Mouse (Mus musculus): ENCODE results near the gene Slc25a35.
"Not testable (repeated sequence)": the region's sequence is repeated elsewhere in the genome, so short reads cannot be mapped to it uniquely, and the experiment has no call there.

Slc25a35 gene

DNA sequence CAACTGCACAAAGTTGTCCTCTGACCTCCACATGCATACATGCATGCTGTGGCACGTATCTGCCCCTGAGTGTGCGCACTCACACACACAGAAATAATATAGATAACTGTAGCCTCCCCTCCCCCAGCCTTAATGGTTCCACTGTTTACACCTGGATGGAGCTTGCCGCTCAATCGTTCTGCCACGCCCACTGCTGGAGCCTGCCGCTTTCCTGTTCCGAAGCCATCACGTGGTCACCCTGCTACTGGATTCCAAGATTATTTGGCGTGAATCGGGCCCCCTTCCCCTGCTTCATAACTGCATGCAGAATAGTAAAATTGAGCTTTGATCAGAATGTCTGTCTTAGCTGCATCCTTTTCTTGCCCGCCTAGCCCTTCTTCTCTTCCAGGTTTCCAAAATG is 5.8 kb upstream of the Slc25a35 start:
- not testable (repeated sequence) for DNase-seq (ENCODE audit: low spot score)

- DNase-seq (ENCODE audit: low spot score) = no peak
Measured at GRCm38 (mm10) chr11:68963405-68963804, 4.5 kb upstream of the Slc25a35 start.

DNA sequence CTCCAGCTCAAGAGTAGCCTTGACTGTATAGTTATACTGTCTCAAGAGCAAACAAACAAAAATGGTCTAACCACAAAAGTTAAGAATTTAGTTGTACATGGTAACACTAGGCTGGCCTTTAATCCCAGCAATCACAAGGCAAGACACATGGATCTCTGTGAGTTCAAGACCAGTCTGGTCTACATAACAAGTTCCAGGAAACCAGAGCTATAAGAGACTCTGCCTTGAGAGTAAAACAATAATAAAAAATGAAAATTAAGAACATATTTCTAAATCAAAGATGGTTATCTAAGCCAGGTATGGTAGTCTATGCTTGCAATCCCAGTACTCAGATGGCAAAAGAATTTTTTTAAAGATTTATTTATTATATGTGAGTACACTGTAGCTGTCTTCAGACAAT is 2.9 kb upstream of the Slc25a35 start:
- DNase-seq (ENCODE audit: low spot score) = no peak

GRCm38 (mm10) chr11:68965845-68966244 is 2.1 kb upstream of the Slc25a35 start:
- DNase-seq (ENCODE audit: low spot score) = peak; percentile 42

DNA sequence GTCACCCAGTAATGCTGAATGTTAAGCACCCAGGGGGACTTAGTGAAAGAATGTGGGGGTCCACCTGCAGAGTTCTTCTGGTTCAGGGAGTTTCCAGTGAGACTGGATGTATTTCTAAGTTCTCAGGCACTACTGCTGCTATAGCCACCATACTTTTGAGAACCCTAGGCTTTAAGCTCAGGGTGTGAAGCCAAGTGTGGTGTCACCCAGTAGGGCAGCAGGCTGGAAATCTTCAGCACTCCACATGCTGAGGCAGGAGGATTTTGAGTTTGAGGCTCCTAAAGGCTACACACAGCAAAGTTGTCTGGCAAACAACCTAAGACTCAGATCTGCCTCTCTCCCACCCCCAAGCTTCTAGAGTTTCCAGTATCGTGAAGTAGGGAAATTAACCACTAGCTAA is 1.4 kb upstream of the Slc25a35 start:
- no peak for DNase-seq (ENCODE audit: low spot score)

- no peak for DNase-seq (ENCODE audit: low spot score)
Measured at GRCm38 (mm10) chr11:68968752-68969151, 821 bp downstream of the Slc25a35 start.

DNA sequence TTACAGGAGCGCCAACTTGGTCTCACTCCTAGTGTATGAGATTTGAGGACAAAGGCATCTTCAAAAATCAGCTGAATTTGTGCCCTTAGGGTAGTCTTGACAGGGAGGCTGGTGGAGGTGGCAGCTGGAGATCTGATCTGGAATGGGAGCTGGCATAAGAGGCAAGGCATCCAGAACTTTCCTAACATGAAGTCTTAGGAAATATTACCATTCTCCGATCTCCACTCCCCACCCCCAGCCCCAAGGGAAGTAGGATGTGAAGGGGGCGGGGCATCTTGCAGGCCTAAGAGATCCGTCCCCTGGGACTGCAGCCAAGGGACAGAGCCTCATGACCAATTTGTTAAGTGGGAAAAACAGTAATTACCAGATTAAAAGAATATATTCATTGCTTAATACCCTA is 2.3 kb downstream of the Slc25a35 start:
- DNase-seq (ENCODE audit: low spot score) = no peak

DNA sequence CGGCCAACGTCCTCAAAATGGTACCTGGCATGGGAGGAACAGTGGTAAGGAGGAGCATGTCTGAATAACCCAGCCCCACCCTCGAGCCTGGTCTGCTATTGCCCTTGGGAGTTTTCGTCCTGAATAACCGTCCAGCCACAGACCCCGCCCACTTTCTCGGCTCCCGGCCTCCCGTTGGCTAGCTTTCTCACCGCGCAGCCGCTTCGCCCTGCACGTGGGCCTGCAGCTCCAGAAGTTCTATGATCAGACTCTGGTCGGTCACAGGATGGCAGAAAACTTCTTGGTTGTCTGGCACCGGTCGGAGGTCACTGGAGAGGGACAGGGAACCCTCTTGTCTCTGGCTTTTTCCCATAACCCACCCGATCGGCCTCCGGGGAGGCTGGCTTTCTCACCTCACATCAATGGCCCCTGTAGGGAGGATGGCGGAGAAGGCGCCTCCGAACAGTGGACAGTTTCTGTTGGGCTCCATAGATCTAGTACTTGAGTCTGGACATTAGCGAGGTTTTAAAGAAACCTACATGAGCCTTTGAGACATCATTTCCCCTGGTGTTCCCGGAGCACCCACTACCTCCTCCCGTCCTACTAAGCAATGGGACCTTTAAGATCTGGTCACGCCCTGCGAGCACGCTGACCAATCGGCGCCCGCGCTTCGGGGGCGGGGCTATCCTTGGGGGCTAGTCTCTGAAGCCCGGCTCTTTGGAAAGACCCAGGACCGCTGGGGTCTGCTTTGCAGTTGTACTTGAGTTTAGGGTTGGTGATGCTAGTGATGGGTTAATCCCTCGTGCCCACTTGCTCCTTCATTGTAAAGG is 5.5 kb downstream of the Slc25a35 start:
- DNase-seq (ENCODE audit: low spot score) = peak; percentile 72

DNA sequence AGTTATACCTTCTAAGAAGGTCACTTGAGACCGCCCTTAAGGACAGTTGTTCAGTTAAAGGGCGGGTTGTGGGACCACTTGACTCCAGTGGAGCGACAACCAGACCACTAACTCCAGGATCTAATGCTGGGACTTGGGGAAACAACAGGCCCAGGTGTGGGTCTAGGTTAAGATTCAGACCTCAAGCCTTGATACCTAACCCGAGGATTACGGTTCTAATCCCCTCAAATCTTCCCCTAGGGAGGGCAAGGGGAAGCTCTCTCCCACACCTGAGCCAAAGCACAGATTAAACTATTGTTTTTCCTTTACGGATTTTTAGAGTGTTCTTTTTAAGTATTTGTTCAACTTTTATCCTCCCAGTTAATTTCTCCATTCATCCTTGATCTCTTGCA is 6.1 kb downstream of the Slc25a35 start:
- DNase-seq (ENCODE audit: low spot score) = no peak

DNA sequence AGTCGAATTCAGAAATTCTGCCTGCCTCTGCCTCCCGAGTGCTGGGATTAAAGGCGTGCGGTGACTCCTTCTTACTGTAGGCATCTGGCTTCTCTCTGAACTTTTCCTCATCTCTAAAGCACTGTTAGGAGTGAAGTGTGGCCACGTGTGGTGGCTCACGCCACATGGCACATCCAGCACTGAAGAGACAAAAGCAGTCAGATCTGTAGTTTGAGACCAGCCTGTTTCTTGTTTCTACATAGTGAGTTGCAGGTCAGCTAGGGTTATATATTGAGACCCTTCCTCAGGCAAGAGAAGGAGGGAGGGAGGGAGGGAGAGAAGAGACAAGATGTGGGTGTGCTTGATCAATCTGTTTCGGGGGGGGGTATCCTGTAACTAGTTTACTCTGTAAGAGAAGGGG is 7.2 kb downstream of the Slc25a35 start, which contains the start of gene Rangrf:
Gene Rangrf (minus strand): TSS at position 101 of the 400 bp plus-strand sequence.
- DNase-seq (ENCODE audit: low spot score) = no peak

DNA sequence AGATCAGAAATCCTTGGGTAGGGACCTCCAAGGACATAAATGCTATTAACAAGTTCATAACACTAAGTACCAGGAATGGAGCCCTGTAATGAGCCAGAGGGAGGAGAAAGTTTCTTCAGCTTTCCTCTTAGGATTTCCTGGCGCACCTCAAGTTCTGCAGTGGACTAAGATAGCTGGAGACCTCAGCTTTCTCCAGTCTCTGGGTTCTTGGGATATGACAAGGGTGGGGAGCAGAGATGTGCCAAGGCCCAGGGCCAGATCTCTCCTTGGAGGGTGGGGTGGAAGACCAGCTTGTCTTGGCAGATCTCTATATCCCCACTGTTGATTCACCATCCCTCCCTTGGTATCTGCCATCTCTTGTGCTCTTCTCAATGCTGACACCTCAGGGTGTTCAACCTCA is 7.7 kb downstream of the Slc25a35 start:
- DNase-seq (ENCODE audit: low spot score) = no peak

- no peak for DNase-seq (ENCODE audit: low spot score)
Measured at GRCm38 (mm10) chr11:68979320-68979733, 11.4 kb downstream of the Slc25a35 start.

GRCm38 (mm10) chr11:68980919-68981318 is 13.0 kb downstream of the Slc25a35 start:
- no peak for DNase-seq (ENCODE audit: low spot score)

DNA sequence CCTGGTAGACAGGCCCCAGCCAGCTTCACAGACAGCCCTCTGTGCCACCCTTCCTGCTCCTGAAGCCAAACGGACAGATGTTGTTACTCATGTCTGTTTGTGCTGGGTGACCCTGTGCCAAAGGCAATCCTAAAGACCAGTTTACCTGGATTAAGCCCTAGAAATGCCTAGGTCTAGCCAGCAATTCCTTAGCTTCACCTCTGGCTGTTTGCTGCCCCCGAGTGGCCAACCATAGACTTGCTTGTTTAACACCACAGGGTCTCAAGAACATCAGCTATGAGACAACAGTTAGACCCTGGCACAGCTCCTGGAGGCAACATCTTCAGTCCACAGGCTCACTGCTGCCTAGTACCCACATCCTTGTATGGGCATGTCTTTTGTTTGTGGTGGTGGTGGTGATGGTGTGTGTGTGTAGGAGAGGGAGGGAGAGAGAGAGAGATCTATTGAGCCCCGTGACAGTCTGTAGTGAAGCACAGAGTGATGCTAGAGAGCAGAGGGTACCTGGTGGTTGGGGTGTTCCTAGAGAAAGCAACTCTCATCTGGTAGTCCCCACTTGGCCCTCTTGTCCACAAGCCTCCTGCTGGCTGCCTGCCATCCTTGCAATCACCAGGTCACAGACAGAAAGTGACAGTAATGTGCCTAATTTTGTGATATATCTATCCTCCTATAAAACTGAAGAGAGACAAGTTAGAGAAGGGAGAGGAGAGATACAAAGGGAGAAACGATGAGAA is 14.9 kb downstream of the Slc25a35 start:
- peak; percentile 77 for DNase-seq (ENCODE audit: low spot score)

DNA sequence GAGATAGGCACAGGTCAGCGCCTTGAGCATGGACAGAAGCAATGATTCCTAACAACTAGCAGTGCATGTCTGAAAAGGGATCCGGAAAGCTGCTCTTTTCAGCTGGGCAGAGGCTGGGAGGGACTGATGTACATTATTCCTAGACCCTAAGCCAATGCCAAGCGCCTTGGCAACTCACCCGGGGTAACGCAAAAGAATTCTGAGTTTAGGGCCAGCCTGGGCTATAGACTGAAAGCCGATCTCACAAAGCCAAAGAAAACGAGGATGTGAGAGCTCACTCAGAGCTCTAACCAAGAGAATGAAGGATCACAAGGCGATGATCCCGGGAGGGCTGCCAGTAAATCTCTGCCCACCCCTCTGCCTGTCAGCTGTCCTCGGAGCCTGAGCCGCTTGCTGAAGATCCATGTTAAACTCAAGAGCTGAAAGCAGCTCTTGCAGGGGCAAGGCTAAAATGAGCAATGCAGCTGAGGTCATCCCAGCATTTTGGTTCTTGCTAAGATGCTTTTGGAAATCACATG is 19.5 kb downstream of the Slc25a35 start:
- DNase-seq (ENCODE audit: low spot score) = no peak

- DNase-seq (ENCODE audit: low spot score) = no peak
Measured at GRCm38 (mm10) chr11:68988341-68988740, 20.4 kb downstream of the Slc25a35 start.

DNA sequence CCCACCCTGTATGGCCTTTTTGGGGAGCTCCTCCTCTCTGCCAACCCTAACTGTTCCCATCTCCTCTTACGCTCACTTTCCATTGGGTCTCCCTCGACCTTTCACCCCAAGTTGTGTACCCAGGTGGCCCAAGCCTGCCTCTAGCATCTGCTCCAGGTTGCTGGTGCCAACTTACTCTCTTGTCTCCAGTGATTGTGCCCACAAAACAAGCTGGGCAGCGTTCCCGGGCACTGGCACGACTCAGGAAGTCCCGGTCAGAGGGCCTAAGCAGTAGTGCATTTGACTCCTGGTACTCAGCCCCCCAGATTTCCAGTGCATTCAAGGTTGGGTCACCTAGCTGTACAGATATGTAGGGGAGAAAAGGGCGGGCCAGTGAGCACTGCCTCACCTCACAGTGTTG is 25.2 kb downstream of the Slc25a35 start:
- no peak for DNase-seq (ENCODE audit: low spot score)

GRCm38 (mm10) chr11:68994377-68994776 is 26.4 kb downstream of the Slc25a35 start:
- DNase-seq (ENCODE audit: low spot score) = no peak

DNA sequence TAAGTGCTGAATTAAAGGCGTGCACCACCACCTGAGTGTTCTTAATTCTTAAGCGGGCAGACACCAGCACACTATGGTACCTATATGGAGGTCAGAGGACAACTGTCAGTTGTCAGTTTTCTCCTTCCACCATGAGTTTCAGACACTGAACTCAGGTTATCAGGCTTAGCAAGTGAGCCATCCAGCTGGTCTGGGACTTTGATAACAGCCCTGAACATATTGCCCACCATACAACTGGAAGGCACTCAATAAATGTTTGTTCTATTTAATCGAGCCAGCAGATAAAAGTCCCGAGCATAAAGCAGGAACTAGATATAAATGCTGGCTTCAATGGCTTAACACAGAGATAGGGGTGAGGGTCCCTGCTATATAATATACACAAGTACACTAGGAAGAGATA is 29.1 kb downstream of the Slc25a35 start:
- no peak for DNase-seq (ENCODE audit: low spot score)

DNA sequence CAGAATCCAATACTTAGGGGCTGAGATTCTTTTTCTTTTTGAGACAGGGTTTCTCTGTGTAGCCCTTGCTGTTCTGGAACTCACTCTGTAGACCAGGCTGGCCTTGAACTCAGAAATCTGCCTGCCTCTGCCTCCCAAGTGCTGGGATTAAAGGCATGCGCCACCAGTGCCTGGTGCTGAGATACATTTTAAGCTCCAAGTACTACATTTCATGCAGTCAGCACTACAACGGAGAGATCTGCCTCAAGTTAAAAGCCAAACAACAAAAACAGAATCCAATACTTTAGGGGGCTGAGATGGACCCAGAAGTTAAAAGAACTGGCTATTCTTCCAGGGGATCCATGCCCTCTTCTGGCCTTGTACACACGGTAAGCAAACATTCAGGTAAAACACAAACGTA is 34.9 kb downstream of the Slc25a35 start:
- not testable (repeated sequence) for DNase-seq (ENCODE audit: low spot score)

- no peak for DNase-seq (ENCODE audit: low spot score)
Measured at GRCm38 (mm10) chr11:69003592-69003991, 35.7 kb downstream of the Slc25a35 start.

GRCm38 (mm10) chr11:69005193-69005592 is 37.3 kb downstream of the Slc25a35 start:
- DNase-seq (ENCODE audit: low spot score) = no peak

DNA sequence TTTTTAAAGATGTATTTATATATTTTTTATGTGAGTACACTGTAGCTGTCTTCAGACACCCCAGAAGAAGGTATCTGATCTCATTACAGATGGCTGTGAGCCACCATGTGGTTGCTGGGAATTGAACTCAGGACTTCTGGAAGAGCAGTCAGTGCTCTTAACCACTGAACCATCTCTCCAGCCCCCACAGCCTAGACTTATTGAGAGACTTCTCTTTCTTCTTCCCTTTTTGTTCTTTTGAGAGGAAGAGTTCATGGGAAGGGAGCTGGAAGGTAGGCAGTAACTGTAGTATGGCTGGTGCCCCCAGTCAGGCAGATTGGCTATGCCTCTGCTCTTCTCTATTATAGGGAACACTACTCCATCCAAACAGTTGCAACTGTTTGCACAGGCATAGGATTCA is 38.6 kb downstream of the Slc25a35 start:
- not testable (repeated sequence) for DNase-seq (ENCODE audit: low spot score)

Data from ovary, postnatal 14 days (tissue).